Mouse (Mus musculus): ENCODE data around the gene Gm12216. TPM values are rescaled to one million over a fixed set of nuclear protein-coding genes. Genes with fewer than 3 reads are reported as not detected.

The Gm12216 gene
- total and polyA plus RNA-seq, 3 experiments: 2.6 to 4.4 (median 2.6) TPM

- peaks cover 2% of the 10 kb centered on the region; the same call in 1 of the 2 replicates for H3K36me3 ChIP-seq (ENCODE audit: control insufficient read depth, insufficient read depth, low read length)
- intact Hi-C loops (cut with DNase I): no loop called here
- no peak for DNase-seq
- TF ChIP-seq POLR2A (IDR thresholded peaks at IDR 0.05; ENCODE audit: insufficient read depth, low read depth, low read length) (no peak), EP300 (IDR thresholded peaks at IDR 0.05; ENCODE audit: insufficient read depth, low read depth, low read length) (0 out of 2 replicates have a peak, but pooled peaks have one; percentile 44), CTCF (IDR thresholded peaks at IDR 0.05) (no peak)
- WGBS: 57% methylated on average over 3 of the region's 3 CpGs
- peaks cover 29% of the 10 kb centered on the region for H3K4me1 ChIP-seq (ENCODE audit: control insufficient read depth, insufficient read depth, low read length)
- H3K4me3 ChIP-seq: no peak overlapping the region
- no peaks in the 10 kb centered on the region for H3K27me3 ChIP-seq (ENCODE audit: control insufficient read depth, insufficient read depth, low read length)
- H3K9ac ChIP-seq (ENCODE audit: low read depth, low read length): no peak overlapping the region
- no peaks in the 10 kb centered on the region for H3K79me2 ChIP-seq (replicated peaks; ENCODE audit: control insufficient read depth, insufficient read depth, low read length)
- H3K27ac ChIP-seq: peak overlapping the region; percentile 70
Observed at GRCm38 (mm10) chr11:53785311-53785936, 73.6 kb downstream of the Gm12216 start.

- Histone ChIP-seq H3K27ac (peak overlapping the region; percentile 46), H3K79me2 (replicated peaks; ENCODE audit: control insufficient read depth, insufficient read depth, low read length) (no peaks in the 10 kb centered on the region), H3K36me3 (ENCODE audit: control insufficient read depth, insufficient read depth, low read length) (peaks cover 9% of the 10 kb centered on the region), H3K9ac (ENCODE audit: low read depth, low read length) (no peak overlapping the region), H3K4me1 (ENCODE audit: control insufficient read depth, insufficient read depth, low read length) (peaks cover 25% of the 10 kb centered on the region), H3K27me3 (ENCODE audit: control insufficient read depth, insufficient read depth, low read length) (no peaks in the 10 kb centered on the region), H3K4me3 (no peak overlapping the region)
- TF ChIP-seq EP300 (IDR thresholded peaks at IDR 0.05; ENCODE audit: insufficient read depth, low read depth, low read length): no peak
- no peak for TF ChIP-seq POLR2A (IDR thresholded peaks at IDR 0.05; ENCODE audit: insufficient read depth, low read depth, low read length)
- TF ChIP-seq CTCF (IDR thresholded peaks at IDR 0.05): no peak
- WGBS: 54% methylated on average over 9 of the region's 9 CpGs
- intact Hi-C loops (cut with DNase I): no loop called here
- no peak for DNase-seq
Observed at GRCm38 (mm10) chr11:53783288-53783687, 75.8 kb downstream of the Gm12216 start.

GRCm38 (mm10) chr11:53781964-53782363, 77.1 kb downstream of the Gm12216 start:
- DNase-seq: peak in 1 of 2 experiments; percentile 46
- Histone ChIP-seq H3K27me3 (ENCODE audit: control insufficient read depth, insufficient read depth, low read length) (no peaks in the 10 kb centered on the region), H3K27ac (no peak overlapping the region; the same call in 1 of the 2 replicates), H3K36me3 (ENCODE audit: control insufficient read depth, insufficient read depth, low read length) (peaks cover 7% of the 10 kb centered on the region), H3K4me3 (no peak overlapping the region), H3K4me1 (ENCODE audit: control insufficient read depth, insufficient read depth, low read length) (peaks cover 18% of the 10 kb centered on the region), H3K9ac (ENCODE audit: low read depth, low read length) (no peak overlapping the region), H3K79me2 (replicated peaks; ENCODE audit: control insufficient read depth, insufficient read depth, low read length) (no peaks in the 10 kb centered on the region)
- intact Hi-C loops (cut with DNase I): no loop called here
- TF ChIP-seq POLR2A (IDR thresholded peaks at IDR 0.05; ENCODE audit: insufficient read depth, low read depth, low read length) (no peak), EP300 (IDR thresholded peaks at IDR 0.05; ENCODE audit: insufficient read depth, low read depth, low read length) (no peak), CTCF (IDR thresholded peaks at IDR 0.05) (no peak)
- WGBS: 61% methylated on average over 7 of the region's 7 CpGs

DNA sequence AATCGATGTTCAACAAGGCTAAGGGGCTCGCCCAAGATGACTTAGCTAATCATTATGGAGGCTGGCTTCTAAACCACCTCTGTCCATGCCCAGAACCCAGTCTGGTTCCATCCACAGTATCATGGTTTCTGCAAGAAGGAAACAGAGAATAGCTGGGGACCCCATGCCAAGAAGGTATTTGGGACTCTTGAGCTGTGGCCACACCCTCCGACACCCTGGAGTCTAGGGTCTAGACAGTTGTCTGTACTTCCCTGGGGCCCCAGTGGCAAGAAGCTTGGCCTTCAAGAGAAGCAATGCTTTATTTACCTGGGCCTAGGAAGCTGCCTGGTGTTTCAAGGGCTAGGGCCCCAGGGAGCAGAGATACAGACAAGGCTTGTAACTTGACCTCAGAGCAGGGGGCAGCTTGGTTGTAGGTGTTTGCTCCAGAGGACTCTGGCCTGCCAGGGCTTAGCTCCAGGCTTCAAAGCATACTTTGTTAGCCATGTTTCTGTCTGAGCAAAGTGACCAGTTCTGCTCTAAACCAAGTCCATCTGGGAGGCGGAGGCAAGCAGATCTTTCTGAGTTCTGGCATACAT, 77.8 kb downstream of the Gm12216 start:
- no peak for TF ChIP-seq POLR2A (IDR thresholded peaks at IDR 0.05; ENCODE audit: insufficient read depth, low read depth, low read length)
- TF ChIP-seq CTCF (IDR thresholded peaks at IDR 0.05): no peak
- no peak for TF ChIP-seq EP300 (IDR thresholded peaks at IDR 0.05; ENCODE audit: insufficient read depth, low read depth, low read length)

DNA sequence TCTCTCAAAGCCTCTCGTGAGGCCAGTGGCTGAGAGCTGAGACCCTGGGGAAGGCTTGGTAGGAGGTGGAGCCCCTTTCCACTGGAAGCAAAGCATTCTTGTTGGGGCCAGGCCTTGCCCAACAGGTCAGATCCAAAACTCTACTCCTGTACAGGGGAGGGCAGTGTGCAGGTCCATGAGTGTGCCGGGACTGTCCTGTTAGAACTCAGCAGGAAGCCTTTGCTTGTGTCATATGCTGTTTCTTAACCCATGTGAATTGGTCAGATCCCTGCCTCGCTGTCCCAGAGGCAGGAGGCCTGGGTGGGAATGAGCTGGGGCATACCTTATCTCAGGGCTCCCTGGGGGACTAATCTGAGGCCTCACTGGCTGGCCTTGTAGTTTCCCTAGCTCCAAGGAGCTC, 78.8 kb downstream of the Gm12216 start:
- intact Hi-C loops (cut with DNase I): no loop called here
- peaks cover 10% of the 10 kb centered on the region for H3K36me3 ChIP-seq (ENCODE audit: control insufficient read depth, insufficient read depth, low read length)
- 57% methylated on average over 3 of the region's 3 CpGs for WGBS
- no peaks in the 10 kb centered on the region for H3K79me2 ChIP-seq (replicated peaks; ENCODE audit: control insufficient read depth, insufficient read depth, low read length)
- H3K9ac ChIP-seq (ENCODE audit: low read depth, low read length): no peak overlapping the region
- TF ChIP-seq EP300 (IDR thresholded peaks at IDR 0.05; ENCODE audit: insufficient read depth, low read depth, low read length): no peak
- TF ChIP-seq POLR2A (IDR thresholded peaks at IDR 0.05; ENCODE audit: insufficient read depth, low read depth, low read length): peak; percentile 10; the same call in 1 of the 2 replicates
- no peak overlapping the region for H3K4me3 ChIP-seq
- H3K27ac ChIP-seq: peak overlapping the region; percentile 15; the same call in 1 of the 2 replicates
- H3K27me3 ChIP-seq (ENCODE audit: control insufficient read depth, insufficient read depth, low read length): no peaks in the 10 kb centered on the region
- peaks cover 6% of the 10 kb centered on the region for H3K4me1 ChIP-seq (ENCODE audit: control insufficient read depth, insufficient read depth, low read length)
- DNase-seq: no peak

More for the DNA sequence above, 77.8 kb downstream of the Gm12216 start:
- intact Hi-C loops (cut with DNase I): no loop called here
- Histone ChIP-seq H3K4me1 (ENCODE audit: control insufficient read depth, insufficient read depth, low read length) (peaks cover 13% of the 10 kb centered on the region), H3K9ac (ENCODE audit: low read depth, low read length) (no peak overlapping the region), H3K27ac (no peak overlapping the region; the same call in 1 of the 2 replicates), H3K27me3 (ENCODE audit: control insufficient read depth, insufficient read depth, low read length) (no peaks in the 10 kb centered on the region), H3K36me3 (ENCODE audit: control insufficient read depth, insufficient read depth, low read length) (peaks cover 10% of the 10 kb centered on the region), H3K4me3 (no peak overlapping the region), H3K79me2 (replicated peaks; ENCODE audit: control insufficient read depth, insufficient read depth, low read length) (no peaks in the 10 kb centered on the region)
- DNase-seq: no peak
- WGBS: 85% methylated on average over 4 of the region's 4 CpGs

DNA sequence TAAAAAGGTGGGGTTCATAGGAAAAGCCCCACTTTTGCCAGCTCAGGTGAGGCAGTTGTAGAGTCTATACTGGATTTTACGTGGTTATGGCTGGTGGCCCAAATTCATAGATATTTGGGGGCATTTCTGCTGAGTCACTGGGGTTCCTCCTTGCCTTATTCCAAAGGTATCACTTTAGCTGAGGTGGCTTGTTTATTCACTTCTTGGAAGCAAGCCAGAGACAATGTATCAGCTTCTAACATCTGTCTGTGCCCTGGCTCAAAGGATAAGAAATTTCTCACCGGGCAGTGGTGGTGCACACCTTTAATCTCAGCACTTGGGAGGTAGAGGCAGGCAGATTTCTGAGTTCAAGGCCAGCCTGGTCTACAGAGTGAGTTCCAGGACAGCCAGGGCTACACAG, 79.2 kb downstream of the Gm12216 start:
- H3K9ac ChIP-seq (ENCODE audit: low read depth, low read length): no peak overlapping the region
- H3K27me3 ChIP-seq (ENCODE audit: control insufficient read depth, insufficient read depth, low read length): no peaks in the 10 kb centered on the region
- intact Hi-C loops (cut with DNase I): no loop called here
- no peak overlapping the region for H3K4me3 ChIP-seq
- no peak for TF ChIP-seq POLR2A (IDR thresholded peaks at IDR 0.05; ENCODE audit: insufficient read depth, low read depth, low read length)
- TF ChIP-seq CTCF (IDR thresholded peaks at IDR 0.05): no peak
- no peak for TF ChIP-seq EP300 (IDR thresholded peaks at IDR 0.05; ENCODE audit: insufficient read depth, low read depth, low read length)
- peaks cover 12% of the 10 kb centered on the region for H3K36me3 ChIP-seq (ENCODE audit: control insufficient read depth, insufficient read depth, low read length)
- no peaks in the 10 kb centered on the region for H3K79me2 ChIP-seq (replicated peaks; ENCODE audit: control insufficient read depth, insufficient read depth, low read length)
- H3K27ac ChIP-seq: peak overlapping the region; percentile 15; the same call in 1 of the 2 replicates
- 53% methylated on average over 2 of the region's 2 CpGs for WGBS
- DNase-seq: no peak
- H3K4me1 ChIP-seq (ENCODE audit: control insufficient read depth, insufficient read depth, low read length): peaks cover 9% of the 10 kb centered on the region
